Mouse (Mus musculus) heart, adult 18-20 months (tissue): ENCODE measurements around the gene Tbc1d2. TPM values are rescaled to one million over a fixed set of nuclear protein-coding genes. Genes with fewer than 3 reads are reported as not detected.
"Not testable (repeated sequence)": the region's sequence is repeated elsewhere in the genome, so short reads cannot be mapped to it uniquely, and the experiment has no call there.

Experiments
- DNase-seq, 2 experiments: peaks; one replicate each; pipeline ENCODE4 v3.0.0; 2021 to 2022; ENCODE audit warnings: mixed read lengths in 1 of 2
- total RNA-seq, 2 experiments: library from RNA; stranded (reverse); gene quantifications; 2 replicates each; pipeline ENCODE4 v1.2.3; 2021

Gene Tbc1d2
- total RNA-seq, 2 experiments from 2014 or later, result 0.72 to 0.74 TPM

DNA sequence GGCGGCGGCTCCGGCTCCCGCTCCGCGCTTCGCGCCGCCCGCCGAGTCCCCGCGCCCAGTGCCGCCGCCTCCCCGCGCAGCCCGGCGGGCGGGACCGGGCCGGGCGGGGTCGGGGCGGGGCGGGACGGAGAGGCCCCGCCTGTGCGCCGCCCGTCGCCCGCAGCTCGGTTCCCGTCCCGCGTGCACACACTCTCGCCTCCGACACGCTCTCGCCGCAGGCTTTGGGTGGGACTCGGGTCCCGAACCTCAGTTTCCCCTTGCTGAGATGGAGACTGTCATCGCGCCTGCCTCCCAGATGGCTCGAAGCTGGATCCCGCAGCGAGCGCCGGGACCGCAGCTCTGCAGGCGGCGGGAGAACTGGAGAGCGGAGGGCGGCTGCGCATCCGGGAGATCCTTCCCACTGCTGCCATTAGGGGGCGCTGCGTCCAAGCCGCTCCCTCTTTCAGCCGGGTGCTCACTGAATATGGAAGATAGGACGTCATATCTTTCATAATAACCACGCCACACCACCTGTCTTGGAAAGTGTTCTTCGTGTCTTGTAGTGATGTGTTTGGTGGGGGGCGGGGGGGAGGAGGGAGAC, 48.1 kb downstream of the Tbc1d2 start, which contains the start of gene Coro2a:
Gene Coro2a (minus strand): TSS at position 359 of the 580 bp plus-strand sequence.
- DNase-seq, result peak; percentile 75 to 82

DNA sequence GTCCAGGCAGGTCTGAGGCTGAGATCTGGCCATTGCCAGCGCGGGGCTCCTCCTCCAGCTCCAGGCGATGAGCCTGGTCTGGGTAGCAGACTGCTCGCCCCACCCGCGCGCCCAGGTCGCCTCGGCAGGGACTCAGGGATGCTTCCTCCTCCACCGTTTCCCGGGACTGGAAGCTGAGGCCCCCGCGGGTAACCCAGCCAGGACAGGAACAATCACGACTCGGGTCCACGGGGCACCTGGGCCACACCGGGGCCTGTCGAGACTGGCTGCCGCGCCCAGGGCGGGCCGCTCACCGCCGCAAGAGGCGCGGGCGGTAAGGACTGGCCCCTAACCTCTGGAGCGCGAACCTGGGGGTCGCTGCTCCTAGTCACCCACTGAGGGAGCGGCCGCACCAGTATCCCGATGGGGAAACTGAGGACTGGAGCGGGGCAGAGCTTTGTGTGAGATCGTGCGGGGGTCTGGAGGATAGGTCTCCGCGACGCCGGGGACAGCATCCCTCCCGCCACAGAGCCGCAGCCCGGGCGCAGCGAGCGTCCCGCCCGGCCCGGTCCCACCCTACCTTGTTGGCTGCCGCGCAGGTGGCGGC, 48.7 kb downstream of the Tbc1d2 start:
- DNase-seq, result no peak

DNA sequence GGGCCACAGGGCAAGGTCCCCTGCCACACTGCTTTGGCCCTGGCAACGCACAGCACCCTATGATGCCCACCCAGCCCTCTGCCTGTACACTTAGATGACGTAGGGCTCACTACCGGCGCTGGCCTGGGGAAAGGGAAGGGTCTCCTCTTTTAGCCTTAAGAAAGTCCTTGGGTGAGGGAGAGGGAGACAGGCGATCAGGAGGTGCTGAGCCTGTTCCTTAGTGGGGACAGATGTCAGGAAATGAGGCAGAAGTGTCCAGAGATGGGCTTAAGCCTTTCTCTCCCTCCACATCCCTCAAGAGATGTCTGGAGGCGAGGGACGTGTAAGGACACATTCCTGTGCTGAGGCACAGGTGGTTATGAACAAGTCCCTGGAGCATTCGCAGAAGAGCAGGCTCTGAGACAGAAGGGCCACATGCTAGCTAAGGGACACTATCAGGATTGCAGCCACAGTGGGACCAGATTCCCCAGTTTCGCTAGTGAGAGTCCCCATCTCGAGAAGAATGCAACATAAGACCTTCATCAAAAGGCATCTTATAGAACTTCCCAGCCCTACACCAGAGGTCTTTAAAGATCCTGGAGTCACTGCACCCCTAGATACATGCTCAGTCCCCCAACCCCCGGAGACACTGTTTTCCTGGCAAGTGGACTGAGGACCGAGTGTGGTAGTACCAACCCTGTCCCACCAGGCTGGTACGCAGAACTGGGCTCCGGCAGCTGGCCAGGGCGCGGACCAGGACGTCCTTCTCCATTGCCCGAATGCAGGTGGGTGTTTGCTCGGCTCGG, 49.3 kb downstream of the Tbc1d2 start:
- no peak for DNase-seq

DNA sequence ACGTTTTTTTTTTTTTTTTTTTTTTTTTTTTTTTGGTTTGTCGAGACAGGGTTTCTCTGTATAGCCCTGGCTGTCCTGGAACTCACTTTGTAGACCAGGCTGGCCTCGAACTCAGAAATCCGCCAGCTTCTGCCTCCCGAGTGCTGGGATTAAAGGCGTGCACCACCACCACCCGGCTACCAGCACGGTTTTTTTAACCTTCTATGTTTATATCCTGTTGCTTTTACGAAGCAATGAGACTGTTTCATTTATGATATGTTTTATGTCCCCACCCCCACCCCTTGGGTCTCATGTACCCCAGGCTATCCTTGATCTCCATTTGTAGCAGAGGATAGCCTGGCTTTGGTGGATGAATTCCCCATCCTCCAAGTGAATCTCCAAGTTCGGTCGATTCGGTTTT, 50.4 kb downstream of the Tbc1d2 start:
- DNase-seq, result not testable (repeated sequence)

DNA sequence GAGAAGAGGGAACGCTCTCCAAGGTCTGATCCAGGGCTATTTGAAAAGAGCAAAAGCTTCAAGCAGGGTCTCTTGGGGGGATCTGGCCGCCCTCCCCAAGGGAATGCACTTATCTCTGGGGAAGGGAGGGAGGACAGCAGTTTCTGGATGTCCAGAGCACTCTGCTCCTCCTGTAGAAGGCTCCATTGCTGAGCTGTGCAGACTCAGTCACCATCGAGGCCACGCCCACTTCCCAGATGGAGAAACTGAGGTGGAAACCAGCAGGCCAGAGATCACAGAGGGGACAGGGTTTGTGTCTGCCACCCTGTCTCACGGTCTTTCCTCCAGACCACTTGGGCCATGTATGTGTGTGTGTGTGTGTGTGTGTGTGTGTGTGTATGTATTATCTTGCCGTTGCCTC, 51.0 kb downstream of the Tbc1d2 start:
- no peak for DNase-seq

DNA sequence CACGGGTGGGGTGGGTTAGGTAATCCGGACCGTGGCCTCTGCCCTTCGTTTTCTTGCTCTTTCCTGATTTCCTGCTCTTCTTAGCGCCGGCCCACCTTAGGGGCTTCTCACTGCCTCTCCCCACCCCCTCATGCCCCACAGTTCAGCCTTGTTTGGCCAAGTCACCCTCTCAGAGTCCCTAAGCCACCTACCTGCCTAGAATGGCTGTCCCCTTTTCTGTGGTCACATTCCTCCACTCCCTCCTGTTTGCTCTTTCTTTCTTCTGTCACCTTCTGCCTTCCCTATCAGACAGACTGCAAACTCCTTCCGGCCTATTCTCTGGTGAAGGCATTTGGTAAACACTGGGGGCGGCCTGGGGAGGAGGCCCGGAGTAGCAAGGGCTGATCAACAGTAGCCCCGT, 51.9 kb downstream of the Tbc1d2 start:
- no peak for DNase-seq

DNA sequence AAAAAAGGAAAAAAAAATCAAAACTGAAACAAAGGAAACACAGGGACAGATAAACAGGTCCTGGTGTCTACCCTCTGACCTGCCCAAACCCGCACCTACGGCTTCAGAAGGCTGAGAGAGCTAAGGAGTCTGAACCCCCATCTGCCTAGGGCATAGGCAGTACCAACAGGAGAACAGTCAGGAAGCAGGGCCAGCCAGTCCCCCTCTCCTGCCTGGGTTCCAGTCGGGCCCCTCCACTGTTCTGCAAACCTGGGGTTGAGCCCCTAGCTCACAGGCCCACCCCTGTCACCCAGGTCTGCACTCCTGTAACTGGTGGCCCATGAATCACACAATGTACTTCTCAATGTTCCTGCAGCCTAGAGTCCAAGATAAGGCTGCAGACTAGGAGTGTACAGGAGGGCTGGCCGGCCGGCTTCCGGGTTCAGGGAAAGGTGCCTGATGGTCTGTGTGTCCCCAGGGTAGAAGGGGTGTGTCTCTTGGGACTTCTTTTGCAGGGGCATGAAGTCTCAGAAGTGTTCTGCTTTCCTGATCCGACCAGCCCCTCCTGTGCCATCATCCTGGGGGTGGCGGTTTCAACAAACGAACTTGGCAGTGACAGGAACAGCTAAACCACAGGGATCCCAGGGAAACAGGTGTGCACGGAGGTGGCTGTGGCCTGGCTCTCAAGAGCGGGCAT, 52.6 kb downstream of the Tbc1d2 start:
- DNase-seq, result no peak

DNA sequence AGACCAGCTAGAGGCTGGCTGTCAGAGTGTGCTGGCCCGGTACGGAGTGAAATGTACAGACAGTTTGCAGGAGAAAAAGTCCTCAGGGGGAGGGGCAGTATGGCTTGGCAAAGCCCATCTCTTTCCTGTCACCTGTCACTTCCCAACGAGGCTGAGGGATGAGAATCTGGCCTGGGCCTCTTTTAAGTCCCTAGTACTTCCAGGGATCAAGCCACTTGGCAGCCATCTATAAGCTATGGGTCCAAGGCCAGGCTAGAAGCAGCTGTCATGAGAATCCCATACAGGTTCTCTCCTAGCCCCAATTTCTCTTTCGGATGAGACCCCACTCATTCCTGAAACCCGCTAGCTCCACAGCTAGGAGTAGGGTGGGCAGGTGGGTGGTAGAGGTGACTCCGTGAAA, 53.6 kb downstream of the Tbc1d2 start:
- DNase-seq, result no peak

DNA sequence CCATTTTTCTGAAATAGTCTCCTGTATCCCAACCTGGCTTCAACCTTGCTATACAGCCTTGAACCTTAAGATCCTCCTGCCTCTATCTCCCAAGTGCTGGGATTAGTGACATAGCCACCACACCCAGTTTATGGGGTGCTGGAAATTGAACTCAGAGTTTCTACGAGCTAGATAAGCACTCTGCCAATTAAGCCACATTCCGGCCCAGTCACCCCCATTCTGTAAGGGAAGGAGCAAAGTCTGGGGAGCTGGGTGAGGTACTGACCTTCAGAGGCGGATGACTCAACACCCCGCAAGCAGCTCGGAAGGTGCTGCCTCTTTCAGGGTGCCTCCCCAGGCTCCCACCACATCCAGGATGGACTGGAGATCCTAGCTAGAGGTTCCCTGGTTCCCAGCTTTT, 55.9 kb downstream of the Tbc1d2 start:
- no peak for DNase-seq

DNA sequence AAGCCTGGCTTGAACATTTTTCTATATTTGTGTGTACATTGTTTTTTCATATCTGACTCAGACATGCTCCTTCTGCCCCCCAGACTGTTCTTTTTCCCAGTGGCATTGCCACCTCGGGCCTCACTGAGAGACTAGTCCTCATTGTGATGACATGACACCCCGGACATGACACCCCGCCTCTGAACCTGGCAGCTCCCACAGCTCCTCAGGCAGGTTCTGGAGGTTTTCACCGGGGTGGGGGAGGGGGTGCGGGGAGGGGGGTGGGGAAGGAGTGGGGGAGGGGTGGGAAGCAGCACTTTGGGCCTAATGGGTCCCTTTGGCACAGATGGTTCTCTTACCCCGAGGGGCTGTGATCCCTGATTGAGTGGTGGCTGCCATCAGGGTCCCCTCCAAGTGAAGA, 56.5 kb downstream of the Tbc1d2 start:
- DNase-seq, result no peak

DNA sequence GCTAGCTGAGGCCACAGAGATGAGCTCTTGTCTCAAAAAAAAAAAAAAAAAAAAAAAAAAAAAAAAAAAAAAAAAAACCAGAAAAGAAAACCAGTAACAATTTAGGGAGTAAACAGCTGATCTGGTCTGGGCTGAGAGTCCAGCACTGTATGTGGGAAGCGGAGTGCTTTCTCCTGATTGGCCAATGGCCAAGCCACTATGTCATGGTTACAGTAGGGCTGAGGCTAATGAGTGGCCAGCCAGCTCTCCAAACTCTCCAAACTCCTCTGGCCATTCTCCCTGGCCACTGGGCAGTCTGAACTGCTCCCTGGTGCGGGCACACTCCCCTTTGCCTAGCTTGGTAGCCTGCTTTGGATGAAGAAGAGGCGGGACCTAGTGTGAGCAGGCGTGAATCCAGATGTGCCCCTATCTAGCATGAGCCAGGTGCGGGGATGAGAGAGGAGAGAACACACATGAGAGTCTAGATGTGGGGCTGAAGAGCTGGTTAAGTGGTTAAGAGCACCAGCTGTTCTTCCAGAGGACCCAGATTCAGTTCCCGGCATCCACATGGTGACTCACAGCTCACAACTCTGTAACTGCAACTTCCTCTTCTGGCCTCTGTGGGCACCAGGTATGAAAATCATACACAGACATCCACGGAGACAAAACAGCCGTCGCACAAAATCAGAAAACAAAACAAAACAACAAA, 58.0 kb downstream of the Tbc1d2 start:
- no peak for DNase-seq

DNA sequence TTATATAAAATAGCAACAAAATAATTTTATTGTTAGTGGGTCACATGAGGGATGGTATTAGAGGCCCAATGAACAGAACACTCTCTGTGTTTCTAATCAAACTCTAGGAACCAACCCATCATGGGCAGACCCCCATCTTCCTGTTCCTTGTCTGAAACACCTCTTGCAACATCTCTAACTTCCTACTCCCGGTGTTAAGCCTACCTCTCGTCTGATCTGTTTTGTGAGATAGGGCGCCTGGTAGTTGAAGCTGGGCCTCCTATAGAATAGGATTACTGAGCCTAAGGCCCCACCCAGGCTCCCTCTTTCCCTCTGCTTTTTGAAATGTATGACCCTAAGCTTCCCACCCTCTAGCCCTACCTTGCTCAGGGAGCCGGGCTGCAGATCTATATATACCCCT, 59.2 kb downstream of the Tbc1d2 start:
- DNase-seq, result no peak

DNA sequence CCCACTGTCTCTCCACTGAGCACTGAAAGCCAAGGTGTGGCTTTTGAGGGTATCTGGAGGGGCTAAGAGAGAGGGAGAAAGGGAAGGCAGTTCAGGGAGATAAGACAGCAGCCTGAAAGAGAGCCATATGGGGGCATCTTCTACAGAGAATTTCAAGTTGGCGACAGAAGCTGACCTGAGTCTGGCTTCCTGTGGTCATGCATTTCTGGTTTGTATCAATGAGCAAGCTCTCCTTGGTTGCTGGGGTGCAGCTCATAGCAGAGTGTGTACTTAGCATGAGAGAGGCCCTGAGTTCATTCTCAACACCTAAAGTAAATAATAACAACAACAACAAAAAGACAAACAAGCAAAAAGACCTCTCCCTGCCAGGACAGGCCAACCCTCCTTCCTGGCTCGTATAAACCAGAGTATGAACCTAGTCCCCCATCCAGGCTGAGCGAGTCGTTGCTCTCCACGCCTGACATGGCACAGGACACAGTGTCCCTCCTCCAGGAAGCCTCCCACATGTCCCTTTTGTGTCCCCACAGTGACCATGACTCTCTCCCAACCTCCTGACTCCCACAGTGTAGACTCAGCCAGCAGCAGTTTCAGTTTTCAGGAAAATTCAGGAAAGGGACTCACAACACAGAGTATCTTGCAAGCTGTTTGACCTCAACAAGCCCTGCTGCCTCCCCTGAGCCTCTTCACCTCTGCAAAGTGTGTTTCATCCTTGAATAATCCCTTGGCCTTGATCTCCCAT, 59.9 kb downstream of the Tbc1d2 start:
- no peak for DNase-seq

DNA sequence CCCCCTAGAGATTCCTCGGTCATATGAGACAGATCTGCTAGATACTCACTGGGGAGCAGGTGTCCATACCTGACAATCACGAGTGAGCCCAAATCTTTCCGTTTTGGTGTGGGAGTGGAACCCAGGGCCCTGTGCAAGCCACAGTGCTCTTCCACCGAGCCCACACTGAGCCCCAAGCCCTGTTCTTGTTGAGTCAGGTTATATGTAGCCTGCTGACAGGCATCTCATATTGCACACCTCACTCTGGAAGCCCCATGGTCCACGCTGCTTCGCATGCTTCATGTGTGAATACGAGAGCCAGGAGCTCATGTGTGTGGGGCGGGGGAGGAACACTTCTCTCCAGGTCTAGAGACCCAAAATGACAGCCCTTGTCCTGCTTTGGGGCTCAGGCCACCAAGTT, 60.9 kb downstream of the Tbc1d2 start:
- DNase-seq, result no peak

DNA sequence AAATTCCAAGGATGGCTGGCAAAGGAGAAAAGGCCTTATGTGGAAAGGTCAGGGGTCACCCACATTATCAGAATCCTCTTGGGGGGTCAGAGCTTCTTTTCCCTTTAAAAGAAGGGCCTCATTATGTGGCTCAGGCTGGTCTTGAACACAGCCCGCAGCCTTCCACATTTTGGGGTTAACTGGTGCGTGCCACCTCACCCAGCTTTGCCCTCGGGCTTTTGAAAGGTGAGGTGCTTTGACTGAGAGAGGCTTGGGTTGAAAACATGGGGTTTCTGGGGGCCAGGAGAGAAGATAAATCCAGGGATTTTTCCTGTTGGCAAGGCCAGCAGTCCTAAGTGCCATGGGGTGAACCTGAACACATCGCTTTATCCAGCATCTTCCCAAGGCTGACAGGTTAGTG, 63.5 kb downstream of the Tbc1d2 start:
- DNase-seq, result no peak

DNA sequence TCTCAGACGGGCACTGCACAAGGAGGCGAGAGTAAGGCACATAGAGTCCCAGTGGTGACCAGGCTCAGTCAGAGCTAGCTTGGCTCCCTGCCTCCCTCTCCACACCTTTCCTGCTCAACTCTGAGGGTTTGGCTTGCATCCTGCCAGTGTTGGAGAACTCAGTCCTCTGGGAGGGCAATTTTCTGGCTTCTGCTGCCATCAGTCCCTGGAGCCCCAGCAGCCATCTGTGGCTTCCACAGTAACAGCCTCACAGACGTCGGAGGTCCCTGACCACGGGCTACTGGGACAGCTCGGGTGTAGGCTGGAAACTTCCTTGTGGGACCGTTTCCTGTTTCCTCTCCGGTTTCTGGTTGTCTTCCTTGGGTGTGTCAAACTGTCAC, 64.2 kb downstream of the Tbc1d2 start:
- DNase-seq, result no peak

DNA sequence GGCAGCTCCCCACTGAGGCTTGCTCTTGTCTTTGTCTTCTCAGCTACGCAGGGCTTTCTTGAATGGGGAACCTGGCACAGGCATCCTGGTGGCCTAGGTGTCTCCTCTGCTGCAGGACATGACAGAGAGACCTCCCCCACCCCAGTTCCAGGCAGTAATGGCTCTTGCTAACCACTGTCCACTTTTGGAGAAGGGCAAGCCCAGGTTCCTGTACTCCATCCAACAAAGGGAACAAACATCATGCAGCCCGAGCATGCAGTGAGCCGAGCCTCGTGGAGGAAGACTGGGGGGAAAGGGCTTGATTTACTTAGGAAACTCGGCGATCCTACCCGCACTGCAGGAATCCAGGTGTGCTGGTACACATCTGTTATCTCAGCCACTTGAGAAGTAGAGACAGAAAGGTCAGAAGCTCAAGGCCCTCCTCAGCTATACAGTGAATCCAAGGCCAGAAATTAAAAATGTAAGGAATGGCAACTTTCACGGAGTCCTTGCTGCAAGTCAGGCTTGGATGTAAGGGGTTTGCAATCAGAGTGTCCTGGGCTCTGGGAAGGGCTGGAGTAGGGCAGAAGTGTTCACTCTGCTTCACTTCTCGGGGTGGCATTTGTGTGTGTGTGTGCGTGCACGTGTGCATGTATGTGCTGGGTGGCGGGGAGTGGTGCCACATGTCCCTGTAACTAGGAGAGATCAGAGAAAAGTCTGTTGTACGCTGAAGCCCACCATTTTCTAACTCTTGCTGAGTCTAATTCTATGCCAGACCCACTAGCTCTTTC, 64.8 kb downstream of the Tbc1d2 start:
- no peak for DNase-seq

DNA sequence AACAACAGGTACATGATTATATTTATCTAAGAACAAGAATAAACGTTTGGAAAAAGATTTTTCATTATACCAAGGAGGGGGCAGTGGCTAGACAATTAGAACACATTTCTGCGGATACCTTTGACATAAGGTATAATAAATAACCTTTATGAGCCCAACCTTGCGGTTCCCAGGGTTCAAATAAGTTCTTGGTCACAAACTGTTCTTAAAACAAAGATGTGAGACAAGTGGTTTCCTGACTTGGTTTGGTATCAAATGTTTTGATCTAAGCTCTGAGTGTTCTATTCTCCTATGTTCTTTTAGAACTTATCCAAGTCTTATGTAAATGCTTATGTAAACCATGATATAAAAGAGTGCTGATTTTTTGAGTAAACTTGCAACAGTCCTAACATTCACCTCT, 65.5 kb downstream of the Tbc1d2 start:
- DNase-seq, result not testable (repeated sequence)

DNA sequence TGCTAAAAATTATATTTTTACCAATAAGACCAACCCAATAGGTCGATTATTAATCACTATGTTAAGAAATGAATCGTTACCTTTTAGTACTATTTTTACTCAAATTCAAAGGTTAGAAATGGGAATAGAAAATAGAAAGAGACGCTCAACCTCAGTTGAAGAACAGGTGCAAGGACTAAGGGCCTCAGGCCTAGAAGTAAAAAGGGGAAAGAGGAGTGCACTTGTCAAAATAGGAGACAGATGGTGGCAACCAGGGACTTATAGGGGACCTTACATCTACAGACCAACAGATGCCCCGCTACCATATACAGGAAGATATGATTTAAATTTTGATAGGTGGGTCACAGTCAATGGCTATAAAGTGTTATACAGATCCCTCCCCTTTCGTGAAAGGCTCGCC, 65.9 kb downstream of the Tbc1d2 start:
- not testable (repeated sequence) for DNase-seq

DNA sequence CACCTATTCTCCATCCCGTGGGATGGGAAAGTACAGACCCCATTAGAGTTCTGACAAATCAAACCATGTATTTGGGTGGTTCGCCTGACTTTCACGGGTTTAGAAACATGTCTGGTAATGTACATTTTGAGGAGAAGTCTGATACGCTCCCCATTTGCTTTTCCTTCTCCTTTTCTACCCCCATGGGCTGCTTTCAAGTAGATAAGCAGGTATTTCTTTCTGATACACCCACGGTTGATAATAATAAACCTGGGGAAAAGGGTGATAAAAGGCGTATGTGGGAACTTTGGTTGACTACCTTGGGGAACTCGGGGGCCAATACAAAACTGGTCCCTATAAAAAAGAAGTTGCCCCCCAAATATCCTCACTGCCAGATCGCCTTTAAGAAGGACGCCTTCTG, 68.0 kb downstream of the Tbc1d2 start:
- not testable (repeated sequence) for DNase-seq

DNA sequence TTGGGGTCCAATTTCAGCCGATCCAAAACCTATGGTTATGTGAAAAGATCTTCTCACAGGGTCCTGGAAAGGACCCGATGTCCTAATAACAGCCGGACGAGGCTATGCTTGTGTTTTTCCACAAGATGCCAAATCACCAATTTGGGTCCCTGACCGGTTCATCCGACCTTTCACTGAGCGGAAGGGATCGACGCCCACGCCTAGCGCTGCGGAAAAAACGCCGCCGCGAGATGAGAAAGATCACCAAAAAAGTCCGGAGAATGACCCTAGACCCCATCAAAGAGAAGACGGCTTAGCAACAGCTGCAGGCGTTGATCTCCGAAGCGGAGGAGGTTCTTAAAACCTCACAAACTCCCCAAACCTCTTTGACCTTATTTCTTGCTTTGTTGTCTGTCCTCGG, 68.4 kb downstream of the Tbc1d2 start:
- DNase-seq, result not testable (repeated sequence)
